Mouse (Mus musculus): Measurements from ENCODE around the gene Ccl24. TPM values are rescaled to one million over a fixed set of nuclear protein-coding genes. Genes with fewer than 3 reads are reported as not detected.

Gene Ccl24
- polyA plus RNA-seq, 1 experiment from 2014 or later = 2.1 TPM

Other genes with a start within 250 kb of the Ccl24 start
- 0.17 TPM in 1 of 2 replicates, not detected in the other for gene Fkbp6, start 223.0 kb downstream of the Ccl24 start, polyA plus RNA-seq (2016; fragmentation: Nextera tagmentation; extraction: Ambion mirVana)
- gene Trim50, start 219.8 kb downstream of the Ccl24 start, polyA plus RNA-seq (2016; fragmentation: Nextera tagmentation; extraction: Ambion mirVana) = not detected in 2 replicates
- 34.9 and 35.6 TPM in 2 replicates for gene Nsun5, start 203.1 kb downstream of the Ccl24 start, polyA plus RNA-seq (2016; fragmentation: Nextera tagmentation; extraction: Ambion mirVana)
- 23.4 and 27.0 TPM in 2 replicates for gene Pom121, start 178.5 kb downstream of the Ccl24 start, polyA plus RNA-seq (2016; fragmentation: Nextera tagmentation; extraction: Ambion mirVana)
- gene Hip1, start 27.9 kb downstream of the Ccl24 start, polyA plus RNA-seq (2016; fragmentation: Nextera tagmentation; extraction: Ambion mirVana) = 58.7 and 64.2 TPM in 2 replicates
- gene Ccl26, start 9.5 kb downstream of the Ccl24 start, polyA plus RNA-seq (2016; fragmentation: Nextera tagmentation; extraction: Ambion mirVana) = not detected in 2 replicates
- 59.3 and 61.4 TPM in 2 replicates for gene Rhbdd2, start 59.6 kb upstream of the Ccl24 start, polyA plus RNA-seq (2016; fragmentation: Nextera tagmentation; extraction: Ambion mirVana)
- gene Por, start 97.0 kb upstream of the Ccl24 start, polyA plus RNA-seq (2016; fragmentation: Nextera tagmentation; extraction: Ambion mirVana) = 127 and 135 TPM in 2 replicates
- 47.1 and 54.2 TPM in 2 replicates for gene Tmem120a, start 171.4 kb upstream of the Ccl24 start, polyA plus RNA-seq (2016; fragmentation: Nextera tagmentation; extraction: Ambion mirVana)
- gene Styxl1, start 205.3 kb upstream of the Ccl24 start, polyA plus RNA-seq (2016; fragmentation: Nextera tagmentation; extraction: Ambion mirVana) = 0.29 TPM in 1 of 2 replicates, not detected in the other
- 520 and 524 TPM in 2 replicates for gene Mdh2, start 205.4 kb upstream of the Ccl24 start, polyA plus RNA-seq (2016; fragmentation: Nextera tagmentation; extraction: Ambion mirVana)
- gene Srrm3, start 233.8 kb upstream of the Ccl24 start, polyA plus RNA-seq (2016; fragmentation: Nextera tagmentation; extraction: Ambion mirVana) = 30.3 and 37.6 TPM in 2 replicates

All from forebrain, embryonic 12.5 days (tissue).